In the genomic region with DNA sequence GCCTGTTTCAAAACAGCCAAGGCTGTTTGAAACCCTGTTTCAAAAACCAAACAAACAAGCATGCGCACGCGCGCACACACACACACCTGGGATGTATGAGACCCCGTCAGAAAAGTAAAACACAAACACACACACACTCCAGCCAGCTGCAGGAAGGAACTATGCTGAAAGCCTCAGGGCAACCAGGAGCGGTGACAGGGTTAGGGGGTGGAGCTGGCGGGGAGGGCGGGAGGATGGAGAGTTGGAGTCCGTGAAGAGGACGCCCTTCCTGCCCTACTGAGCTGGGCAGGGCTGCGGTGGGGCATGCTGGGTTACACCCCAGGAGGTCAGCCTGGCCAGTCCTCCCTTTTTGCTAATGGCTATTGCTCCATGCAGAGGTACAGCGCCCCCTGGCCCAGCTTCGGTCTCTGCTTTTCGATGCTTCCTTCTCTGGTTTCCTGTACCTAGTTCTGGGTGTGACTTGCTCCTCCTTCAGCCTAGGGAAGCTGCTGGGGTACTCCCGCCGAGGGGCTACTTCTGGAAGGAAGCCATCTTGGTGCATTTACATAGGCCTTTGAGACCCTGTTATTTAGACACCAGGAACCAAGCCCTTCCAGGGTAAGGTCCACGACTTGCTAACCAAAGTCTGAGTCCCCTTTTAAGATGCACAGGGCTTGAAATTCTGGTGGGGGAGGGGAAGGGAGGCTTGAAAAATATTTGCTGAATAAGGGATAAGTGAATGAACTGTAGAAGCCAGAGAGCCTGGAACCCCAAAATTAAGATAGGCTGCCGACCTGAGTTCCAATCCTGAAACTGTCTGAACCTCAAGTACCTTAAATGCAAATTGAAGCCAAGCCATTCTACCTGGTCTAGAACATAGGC, we compare ENCODE assay signal across 8 mouse cellular contexts. TPM values are rescaled to one million over a fixed set of nuclear protein-coding genes. Genes with fewer than 3 reads are reported as not detected.
A peak's percentile ranks its signal among the peaks of the same experiment; 100 is the strongest.
DNase-seq lines count a peak whose midpoint lies in the region; ATAC-seq and TF ChIP-seq lines count a peak whose summit lies in the region.

No protein-coding gene starts in this region.

- WGBS in forebrain, embryonic 11.5 days = 13% methylated on average over 18 of the region's 18 CpGs
- 13% methylated on average over 16 of the region's 18 CpGs for WGBS in heart, embryonic 16.5 days
- WGBS in liver, embryonic 15.5 days (ENCODE audit: insufficient replicate concordance) = 5% methylated on average over 18 of the region's 18 CpGs
- WGBS in neural tube, embryonic 11.5 days = 11% methylated on average over 18 of the region's 18 CpGs
- 7% methylated on average over 18 of the region's 18 CpGs for WGBS in stomach, postnatal 0 days

- H3K36me3 ChIP-seq in forebrain, embryonic 11.5 days (ENCODE audit: control insufficient read depth, insufficient read depth, low read length) = no peaks in the 10 kb centered on the region
- no peaks in the 10 kb centered on the region for H3K36me3 ChIP-seq in heart, embryonic 16.5 days (ENCODE audit: control insufficient read depth, insufficient read depth)
- no peaks in the 10 kb centered on the region for H3K36me3 ChIP-seq in liver, embryonic 15.5 days (replicated peaks)
- H3K36me3 ChIP-seq in neural tube, embryonic 11.5 days (ENCODE audit: control insufficient read depth, insufficient read depth, low read length) = no peaks in the 10 kb centered on the region
- no peaks in the 10 kb centered on the region for H3K36me3 ChIP-seq in stomach, postnatal 0 days (ENCODE audit: control insufficient read depth, insufficient read depth, low read length)

- H3K27ac ChIP-seq in forebrain, embryonic 11.5 days (ENCODE audit: low read depth, low read length) = no peak overlapping the region
- H3K27ac ChIP-seq in heart, embryonic 16.5 days (ENCODE audit: low read length) = peak overlapping the region; percentile 57
- H3K27ac ChIP-seq in liver, embryonic 15.5 days (replicated peaks) = peak overlapping the region; percentile 58
- no peak overlapping the region for H3K27ac ChIP-seq in neural tube, embryonic 11.5 days (ENCODE audit: low read depth, low read length)
- peak overlapping the region; percentile 76 for H3K27ac ChIP-seq in stomach, postnatal 0 days (replicated peaks)

- no peaks in the 10 kb centered on the region; the same call in 1 of the 2 replicates for H3K4me1 ChIP-seq in forebrain, embryonic 11.5 days (replicated peaks; ENCODE audit: control insufficient read depth, insufficient read depth, low read length)
- peaks cover 13% of the 10 kb centered on the region for H3K4me1 ChIP-seq in heart, embryonic 16.5 days (ENCODE audit: control insufficient read depth, insufficient read depth, low read length)
- H3K4me1 ChIP-seq in liver, embryonic 15.5 days (replicated peaks) = peaks cover 33% of the 10 kb centered on the region
- H3K4me1 ChIP-seq in neural tube, embryonic 11.5 days (ENCODE audit: control insufficient read depth, insufficient read depth, low read length) = 0 out of 2 replicates have a peak, but pooled peaks cover 2% of the 10 kb centered on the region
- H3K4me1 ChIP-seq in stomach, postnatal 0 days (replicated peaks; ENCODE audit: control insufficient read depth, insufficient read depth) = no peaks in the 10 kb centered on the region

- peak; percentile 86 for TF ChIP-seq CTCF in stomach, postnatal 0 days (IDR thresholded peaks at IDR 0.05; ENCODE audit: low read depth)

- TF ChIP-seq EP300 in stomach, postnatal 0 days (optimal IDR thresholded peaks at IDR 0.05) = no peak

- peak overlapping the region; percentile 28 for H3K9ac ChIP-seq in forebrain, embryonic 11.5 days (ENCODE audit: low read length)
- H3K9ac ChIP-seq in heart, embryonic 16.5 days (ENCODE audit: low read length) = peak overlapping the region; percentile 64
- 0 out of 2 replicates have a peak overlapping the region, but pooled peaks have one; percentile 0 for H3K9ac ChIP-seq in liver, embryonic 15.5 days
- peak overlapping the region; percentile 39 for H3K9ac ChIP-seq in neural tube, embryonic 11.5 days (ENCODE audit: low read length)
- peak overlapping the region; percentile 27; the same call in 1 of the 2 replicates for H3K9ac ChIP-seq in stomach, postnatal 0 days (ENCODE audit: low read length)

- no peaks in the 10 kb centered on the region for H3K27me3 ChIP-seq in forebrain, embryonic 11.5 days (ENCODE audit: control insufficient read depth, insufficient read depth, low read length)
- H3K27me3 ChIP-seq in heart, embryonic 16.5 days (ENCODE audit: control insufficient read depth, insufficient read depth, low read length) = no peaks in the 10 kb centered on the region
- H3K27me3 ChIP-seq in liver, embryonic 15.5 days = no peaks in the 10 kb centered on the region
- no peaks in the 10 kb centered on the region for H3K27me3 ChIP-seq in neural tube, embryonic 11.5 days (ENCODE audit: control insufficient read depth, insufficient read depth, low read length)
- no peaks in the 10 kb centered on the region for H3K27me3 ChIP-seq in stomach, postnatal 0 days (ENCODE audit: control insufficient read depth, insufficient read depth, low read length)

- no peaks in the 10 kb centered on the region for H3K9me3 ChIP-seq in forebrain, embryonic 11.5 days (ENCODE audit: control insufficient read depth, low read length)
- no peaks in the 10 kb centered on the region for H3K9me3 ChIP-seq in heart, embryonic 16.5 days (replicated peaks; ENCODE audit: control insufficient read depth, low read length)
- H3K9me3 ChIP-seq in liver, embryonic 15.5 days (replicated peaks) = no peaks in the 10 kb centered on the region
- H3K9me3 ChIP-seq in neural tube, embryonic 11.5 days (ENCODE audit: control insufficient read depth, low read length) = no peaks in the 10 kb centered on the region
- H3K9me3 ChIP-seq in stomach, postnatal 0 days (ENCODE audit: control insufficient read depth, low read length) = no peaks in the 10 kb centered on the region

- peak overlapping the region; percentile 47 for H3K4me2 ChIP-seq in forebrain, embryonic 11.5 days (ENCODE audit: low read depth, low read length, severe bottlenecking)
- peak overlapping the region; percentile 65 for H3K4me2 ChIP-seq in heart, embryonic 16.5 days (ENCODE audit: low read depth, low read length)
- H3K4me2 ChIP-seq in liver, embryonic 15.5 days = peak overlapping the region; percentile 70
- H3K4me2 ChIP-seq in neural tube, embryonic 11.5 days (ENCODE audit: low read depth) = peak overlapping the region; percentile 40
- peak overlapping the region; percentile 49 for H3K4me2 ChIP-seq in stomach, postnatal 0 days (replicated peaks; ENCODE audit: low read depth)

- peak overlapping the region; percentile 16 for H3K4me3 ChIP-seq in forebrain, embryonic 11.5 days (ENCODE audit: low read depth, low read length)
- H3K4me3 ChIP-seq in heart, embryonic 16.5 days (ENCODE audit: low read length) = peak overlapping the region; percentile 47
- H3K4me3 ChIP-seq in liver, embryonic 15.5 days (replicated peaks) = peak overlapping the region; percentile 32
- peak overlapping the region; percentile 16; the same call in 1 of the 2 replicates for H3K4me3 ChIP-seq in neural tube, embryonic 11.5 days (ENCODE audit: low read depth, low read length)
- H3K4me3 ChIP-seq in stomach, postnatal 0 days (ENCODE audit: low read depth, low read length) = peak overlapping the region; percentile 15

- peak; percentile 67 for ATAC-seq in CD4-positive, CD25-positive, alpha-beta regulatory T cell, adult 4 months
- 0 out of 2 replicates have a peak, but pooled peaks have one; percentile 65 for ATAC-seq in forebrain, embryonic 11.5 days (replicated peaks; ENCODE audit: low FRiP score)
- peak; percentile 90 for ATAC-seq in heart, embryonic 16.5 days (replicated peaks; ENCODE audit: extremely low read depth, insufficient read depth, low FRiP score)
- ATAC-seq in liver, embryonic 15.5 days (ENCODE audit: insufficient read depth) = peak; percentile 92
- ATAC-seq in neural tube, embryonic 11.5 days (ENCODE audit: insufficient read depth, low FRiP score, low TSS enrichment) = no peak
- ATAC-seq in stomach, postnatal 0 days (ENCODE audit: low FRiP score, low TSS enrichment) = peak; percentile 97

- peak; percentile 82 for DNase-seq in c-Kit-positive CD71-negative TER-119-negative erythroid progenitor cells, embryonic 14.5 days (ENCODE audit: low read depth)
- DNase-seq in forebrain, embryonic 11.5 days (ENCODE audit: low spot score) = peak; percentile 82
- peak; percentile 98 for DNase-seq in kidney, postnatal 25 days
- DNase-seq in neural tube, embryonic 11.5 days (ENCODE audit: low spot score) = peak; percentile 77
- peak; percentile 94 for DNase-seq in stomach, postnatal 0 days (ENCODE audit: low spot score)

RNA-seq across cellular contexts. Expression of gene Rbx1, which starts 48.2 kb away (rescaled TPM):
- 100 to 1,000 TPM; 269 to 371 TPM for polyA plus RNA-seq in CD4-positive, CD25-positive, alpha-beta regulatory T cell, adult 4 months (2017; shearing (Covaris generic))
- 510 and 536 TPM in 2 replicates for polyA plus RNA-seq in forebrain, embryonic 11.5 days (2014; fragmentation: Nextera tagmentation; extraction: Ambion mirVana)
- polyA plus RNA-seq in heart, embryonic 16.5 days (2015; fragmentation: Nextera tagmentation; extraction: Ambion mirVana) = 344 TPM in 2 replicates
- polyA plus RNA-seq in liver, embryonic 15.5 days (2015; fragmentation: Nextera tagmentation; extraction: Ambion mirVana) = 195 and 226 TPM in 2 replicates
- polyA plus RNA-seq in neural tube, embryonic 11.5 days (2014; fragmentation: Nextera tagmentation; extraction: Ambion mirVana) = 515 and 541 TPM in 2 replicates
- polyA plus RNA-seq in stomach, postnatal 0 days (2015; fragmentation: Nextera tagmentation; extraction: Ambion mirVana) = 451 and 460 TPM in 2 replicates

Comparison
In these comparisons a context has a peak if more than half of its experiments do, and no peak if none do; other contexts are left out.
1. H3K27ac ChIP-seq: peak in heart, embryonic 16.5 days (single experiment), liver, embryonic 15.5 days (single experiment) and stomach, postnatal 0 days (single experiment); none in forebrain, embryonic 11.5 days (single experiment) and neural tube, embryonic 11.5 days (single experiment).
2. H3K9ac ChIP-seq: peak in every context shown above with its lines; median percentile 64 in heart, embryonic 16.5 days; 39 in neural tube, embryonic 11.5 days; 28 in forebrain, embryonic 11.5 days; 27 in stomach, postnatal 0 days; 0 in liver, embryonic 15.5 days.
3. Peak in every context shown above with its lines, with median percentiles within 50 percentile points of each other: DNase-seq, H3K4me2 ChIP-seq and H3K4me3 ChIP-seq.